Mouse (Mus musculus): ENCODE measurements around the gene Sp3.
A peak's percentile ranks its signal among the peaks of the same experiment; 100 is the strongest.
"Not testable (repeated sequence)": the region's sequence is repeated elsewhere in the genome, so short reads cannot be mapped to it uniquely, and the experiment has no call there.

Gene Sp3

GRCm38 (mm10) chr2:72980337-72981074 is at the start of gene Sp3:
TSS of gene Sp3 (minus strand) at chr2:72980446.
- peak; percentile 97 for DNase-seq (ENCODE audit: low spot score)

DNA sequence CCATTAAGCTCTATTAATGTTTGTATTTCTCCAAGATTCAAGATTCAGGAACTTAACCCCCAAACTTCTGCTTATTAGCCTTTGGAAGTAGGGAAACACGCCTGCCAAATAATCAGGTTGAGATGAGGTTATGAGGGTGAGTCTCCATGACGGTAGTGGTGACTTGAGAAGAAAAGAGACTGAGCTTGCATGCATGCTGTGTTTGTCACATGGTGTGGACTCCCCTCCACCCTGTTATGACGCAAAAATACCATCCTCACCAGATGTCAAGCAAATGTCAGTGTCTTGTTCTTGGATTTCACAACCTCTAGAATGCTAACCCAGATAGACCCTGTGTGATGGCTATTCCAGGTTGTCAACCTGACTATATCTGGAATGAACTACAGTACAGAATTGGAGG is 49.6 kb upstream of the Sp3 start:
- no peak for DNase-seq (ENCODE audit: low spot score)

DNA sequence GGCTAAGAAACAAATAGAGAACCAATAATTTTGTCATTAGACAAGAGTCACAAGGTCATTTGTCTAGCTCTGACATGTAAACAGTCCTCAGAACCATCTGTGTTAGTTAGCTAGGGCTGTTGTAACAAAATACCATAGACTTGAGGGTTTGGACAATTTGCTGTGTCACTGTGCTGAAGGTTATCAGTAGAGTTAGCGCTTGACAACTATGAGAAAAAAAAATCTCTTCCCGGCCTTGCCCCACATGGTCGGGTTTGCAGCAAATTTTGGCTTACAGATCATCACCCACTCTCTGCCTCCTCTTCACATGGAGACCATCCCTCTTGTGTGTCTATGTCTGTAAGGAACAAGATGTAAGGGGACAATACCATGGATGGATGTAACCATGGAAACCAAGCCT is 47.8 kb upstream of the Sp3 start:
- no peak for DNase-seq (ENCODE audit: low spot score)

DNA sequence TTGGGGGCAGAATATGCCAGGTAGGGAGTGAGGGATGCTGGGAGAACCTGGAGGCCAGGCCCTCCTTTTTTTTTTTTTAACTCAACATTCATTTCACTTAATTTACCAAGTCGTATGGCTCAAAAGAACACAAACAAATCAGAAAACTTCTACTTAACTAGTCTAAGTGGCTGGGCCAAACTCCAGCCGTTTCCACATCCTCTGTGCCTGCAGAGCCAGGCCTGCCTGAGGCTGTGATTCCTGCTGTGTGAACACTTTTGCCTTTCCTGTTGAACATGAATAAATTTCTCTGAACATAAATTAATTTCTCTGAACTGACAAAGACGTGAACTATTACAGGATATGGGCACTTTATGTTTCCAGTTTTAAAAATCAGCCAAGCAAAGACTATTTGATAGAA is 46.9 kb upstream of the Sp3 start:
- no peak for DNase-seq (ENCODE audit: low spot score)

DNA sequence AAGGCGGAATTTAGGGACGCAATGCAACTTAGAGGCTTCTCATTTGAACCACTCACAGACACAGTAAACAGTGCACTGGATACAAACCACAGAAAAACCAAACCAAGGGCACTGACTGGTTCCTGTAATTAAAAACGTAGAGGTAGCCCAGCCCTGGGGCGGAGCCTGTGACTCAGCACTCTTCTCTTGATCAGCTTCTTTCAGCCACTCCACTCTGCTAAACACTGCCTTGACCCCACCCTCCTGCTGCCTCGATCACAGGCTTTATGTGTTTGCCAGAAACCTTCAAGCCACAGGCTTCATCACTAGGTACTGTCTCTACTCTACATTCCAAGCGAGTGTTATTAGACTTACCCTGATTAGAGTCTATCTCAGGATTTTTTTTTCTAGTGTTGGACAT is 43.6 kb upstream of the Sp3 start:
- DNase-seq (ENCODE audit: low spot score), result no peak

DNA sequence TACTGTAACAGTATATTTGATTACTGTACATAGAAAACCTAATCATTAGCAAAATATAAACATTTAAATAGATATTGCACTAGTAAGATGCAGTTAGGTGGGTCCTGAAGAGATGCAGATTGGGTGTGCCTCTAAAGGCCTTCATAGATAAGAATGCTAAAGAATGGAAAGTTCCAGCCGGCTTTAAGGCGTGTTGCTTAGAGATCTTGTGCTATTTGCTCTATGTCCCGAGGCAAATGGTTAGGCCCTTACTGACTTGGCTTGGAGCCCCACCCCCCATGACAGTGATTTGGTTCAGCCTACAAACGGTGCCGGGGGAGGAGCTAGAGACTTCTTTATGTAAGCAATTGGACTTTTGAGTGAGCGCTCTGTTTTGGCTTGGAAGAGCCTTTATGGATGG is 40.8 kb upstream of the Sp3 start:
- no peak for DNase-seq (ENCODE audit: low spot score)

DNA sequence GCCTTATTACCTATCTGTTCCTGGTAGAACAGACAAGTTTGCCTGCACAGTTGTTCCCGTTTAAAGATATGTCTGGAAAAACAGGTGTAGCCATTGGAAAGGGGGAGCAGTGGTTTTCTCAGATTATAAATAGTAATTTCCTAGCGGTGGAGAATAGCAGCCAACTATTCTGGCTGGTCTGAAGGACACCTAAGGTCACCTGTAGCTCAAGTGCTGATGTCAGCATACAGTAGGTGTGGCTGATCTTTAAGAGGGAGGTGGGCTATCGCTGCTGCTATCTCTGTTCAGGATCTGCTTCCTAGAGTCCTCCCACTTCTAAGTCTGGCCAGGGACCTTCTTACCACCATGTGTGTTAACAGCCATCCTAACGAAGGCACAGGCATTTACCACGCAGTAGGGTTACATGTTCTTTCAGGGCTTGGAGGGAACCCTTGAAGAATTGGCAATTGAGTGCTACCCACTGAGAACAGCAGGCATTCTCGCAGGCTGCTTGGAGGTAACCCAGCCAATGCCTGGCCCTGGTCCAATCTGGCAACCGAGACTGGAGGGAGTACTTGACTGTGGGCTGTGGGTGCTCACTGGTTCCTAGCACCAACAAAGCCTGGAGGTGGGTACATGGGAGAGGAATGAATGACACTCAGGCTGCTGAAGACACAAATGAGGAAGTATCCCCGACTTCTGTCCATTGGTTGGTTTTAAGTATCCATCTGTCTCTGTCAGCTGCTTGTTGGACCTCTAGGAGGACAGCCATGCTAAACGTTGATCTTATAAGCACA is 39.3 kb upstream of the Sp3 start:
- DNase-seq (ENCODE audit: low spot score), result no peak

- not testable (repeated sequence) for DNase-seq (ENCODE audit: low spot score)
Measured at GRCm38 (mm10) chr2:73014063-73014462, 33.8 kb upstream of the Sp3 start.

DNA sequence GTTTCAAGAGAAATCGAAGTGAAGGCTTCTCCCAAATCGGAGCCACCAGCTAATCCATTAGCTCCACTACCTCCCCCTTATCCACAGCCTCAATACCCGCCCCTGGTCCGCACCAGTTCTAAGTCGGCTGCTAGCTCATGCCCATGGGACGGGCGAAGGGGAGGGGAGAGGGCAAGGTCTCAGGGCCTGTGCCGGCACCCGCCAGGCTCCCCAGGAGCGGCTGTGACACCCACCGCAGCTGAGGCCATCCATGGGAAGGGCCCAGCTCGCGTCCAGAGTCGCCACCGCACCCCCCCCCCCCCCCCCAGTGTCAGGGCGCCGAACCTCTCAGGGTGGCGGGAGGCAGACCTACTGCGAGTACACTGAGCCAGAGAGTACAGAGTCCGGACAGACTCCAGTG is 32.4 kb upstream of the Sp3 start:
- peak; percentile 81 for DNase-seq (ENCODE audit: low spot score)

GRCm38 (mm10) chr2:73007472-73007871 is 27.2 kb upstream of the Sp3 start:
- no peak for DNase-seq (ENCODE audit: low spot score)

GRCm38 (mm10) chr2:73005611-73006515 is 25.6 kb upstream of the Sp3 start:
- peak; percentile 44 for DNase-seq (ENCODE audit: low spot score)

DNA sequence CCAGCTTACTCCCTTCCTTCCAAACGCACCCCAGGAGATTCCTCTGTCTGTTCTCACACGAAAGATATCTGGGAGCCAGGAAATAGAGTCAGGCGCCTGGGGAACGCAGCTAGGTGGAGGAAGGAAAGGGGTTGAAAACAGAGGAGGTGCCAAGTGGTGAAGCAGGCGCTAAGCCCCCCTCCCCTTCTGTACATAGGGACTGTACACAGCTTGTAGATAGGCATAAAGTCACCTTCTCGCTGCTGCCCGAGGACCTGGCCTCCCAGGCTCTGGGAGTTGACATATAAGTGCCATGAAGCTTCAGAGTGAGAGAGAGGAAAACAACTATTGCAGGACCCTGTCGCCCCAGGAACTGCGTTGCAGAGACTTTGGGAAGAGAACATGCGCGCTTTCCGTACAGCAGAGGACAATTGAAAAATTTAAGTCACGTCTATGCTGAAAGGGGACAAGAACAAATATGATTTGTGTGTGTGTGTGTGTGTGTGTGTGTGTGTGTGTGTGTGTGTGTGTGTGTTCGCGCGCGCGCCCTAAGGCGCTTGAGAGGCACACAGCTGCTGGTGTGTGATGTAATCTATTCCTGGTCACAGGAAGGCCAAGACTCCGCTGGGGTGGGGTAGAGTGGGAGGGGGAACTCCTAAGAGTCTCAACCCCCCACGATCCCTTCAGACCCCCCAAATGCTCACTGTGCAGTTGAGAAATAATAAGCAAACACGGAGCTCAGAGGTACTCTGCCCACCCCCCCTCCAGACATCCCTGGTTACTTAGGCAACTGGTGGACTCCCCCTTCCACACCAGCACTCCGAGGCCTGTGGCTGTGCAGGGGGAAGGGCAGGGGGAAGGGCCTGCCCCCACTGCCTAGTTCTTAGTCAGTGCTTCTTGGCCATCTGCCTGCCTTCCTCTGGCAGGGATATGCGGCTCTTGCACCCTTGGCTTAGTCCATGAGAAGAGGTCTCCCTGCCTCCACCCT is 23.8 kb upstream of the Sp3 start:
- DNase-seq (ENCODE audit: low spot score), result peak; percentile 58

GRCm38 (mm10) chr2:73003049-73003448 is 22.8 kb upstream of the Sp3 start:
- no peak for DNase-seq (ENCODE audit: low spot score)

GRCm38 (mm10) chr2:73002451-73002850 is 22.2 kb upstream of the Sp3 start:
- no peak for DNase-seq (ENCODE audit: low spot score)

DNA sequence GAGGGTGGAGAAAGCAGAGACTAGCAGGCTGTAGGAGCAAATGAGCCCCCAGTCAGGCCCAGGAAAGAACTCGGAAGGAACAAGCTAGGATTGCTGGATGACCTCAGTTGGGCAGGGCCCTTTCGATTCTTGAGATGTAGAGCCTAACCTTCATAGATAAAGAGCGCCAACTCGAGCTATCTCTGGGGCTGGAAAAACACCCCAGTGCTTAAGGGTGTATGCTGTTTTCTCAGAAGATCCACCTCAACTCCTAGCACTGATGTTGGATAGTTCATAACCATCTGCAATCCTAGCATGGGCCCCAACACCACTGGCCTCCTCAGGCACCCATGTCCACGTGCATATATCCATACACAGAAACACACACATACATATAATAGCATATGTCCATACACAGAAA is 21.7 kb upstream of the Sp3 start:
- no peak for DNase-seq (ENCODE audit: low spot score)

- DNase-seq (ENCODE audit: low spot score), result peak; percentile 21
Measured at GRCm38 (mm10) chr2:73000194-73000593, 19.9 kb upstream of the Sp3 start.

DNA sequence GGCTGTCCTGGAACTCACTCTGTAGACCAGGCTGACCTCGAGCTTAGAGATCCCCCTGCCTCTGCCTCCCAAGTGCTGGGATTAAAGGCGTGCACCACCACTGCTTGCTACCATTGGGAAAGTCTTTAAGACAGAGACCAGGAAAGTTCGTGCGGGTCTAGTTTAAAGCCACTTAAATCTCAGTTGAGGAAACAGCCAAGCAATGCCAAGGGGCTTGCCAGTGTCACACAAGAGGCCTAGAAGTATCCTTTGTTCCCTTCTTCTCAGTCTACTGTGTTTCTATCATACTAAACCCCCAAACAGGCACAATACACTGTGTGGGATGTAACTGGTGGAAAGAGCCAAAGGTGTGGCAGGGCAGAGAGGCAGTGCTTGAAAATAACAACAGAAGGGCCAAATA is 17.3 kb upstream of the Sp3 start:
- no peak for DNase-seq (ENCODE audit: low spot score)

DNA sequence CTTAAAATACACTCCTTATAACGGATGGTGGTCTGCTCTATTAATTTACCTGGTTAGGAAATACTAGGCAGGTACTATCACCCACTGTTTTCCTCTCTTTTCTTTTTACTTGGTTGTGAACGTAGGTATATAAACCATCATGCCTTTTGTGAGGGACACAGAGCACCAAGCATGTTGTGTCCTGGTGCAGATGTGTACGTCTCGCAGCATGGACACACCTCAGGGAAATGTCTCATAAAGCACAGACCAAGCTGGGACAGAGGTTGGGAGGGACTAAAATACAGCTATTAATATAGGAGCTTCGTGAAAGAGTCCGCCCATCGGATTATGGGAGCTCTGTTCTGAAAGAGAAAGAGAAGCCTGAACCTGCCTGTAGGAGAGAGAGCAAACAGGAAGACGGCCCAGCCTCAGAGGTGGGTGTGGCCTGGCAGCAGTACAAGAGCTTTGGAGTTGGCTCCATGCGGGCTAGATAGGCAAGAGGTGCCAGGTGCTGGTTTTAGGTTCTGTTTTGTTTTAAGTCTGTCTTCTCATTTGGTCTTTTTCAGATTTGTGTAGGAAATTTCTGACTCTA is 16.6 kb upstream of the Sp3 start:
- DNase-seq (ENCODE audit: low spot score), result no peak

DNA sequence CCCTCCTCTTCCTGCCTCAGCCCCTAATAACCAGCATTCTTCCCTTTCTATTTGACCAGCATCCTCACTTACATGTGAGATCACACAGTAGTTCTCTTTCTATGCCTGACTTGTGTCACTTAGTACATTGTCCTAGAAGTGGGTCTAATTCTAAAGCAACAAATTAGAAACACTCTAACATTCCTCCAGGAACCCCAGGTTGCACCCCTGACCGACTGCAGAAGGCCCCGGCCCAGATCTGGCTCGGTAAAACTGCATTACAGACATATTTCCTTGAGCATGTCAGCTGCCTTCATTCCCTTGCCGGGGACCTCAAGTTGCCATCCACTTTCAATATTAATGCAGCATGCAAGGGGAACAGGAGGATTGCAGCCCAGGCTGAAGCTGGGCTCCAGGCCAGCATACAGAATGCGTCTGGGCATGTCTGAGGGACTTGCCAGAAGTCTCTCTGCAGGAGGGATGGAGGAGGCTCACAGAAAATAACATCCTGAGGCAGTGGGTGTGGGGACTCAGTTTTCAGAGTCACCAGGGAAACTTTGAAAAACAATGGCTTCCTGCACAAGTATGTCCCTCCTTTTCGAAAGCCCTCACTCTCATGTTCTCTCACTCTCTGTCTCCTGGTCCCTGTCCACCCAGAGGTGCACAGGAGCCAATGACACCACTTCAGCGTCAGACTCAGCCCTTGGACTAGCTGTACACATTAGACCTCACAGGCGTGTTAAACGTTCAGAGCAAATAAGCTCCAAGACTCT is 15.3 kb upstream of the Sp3 start:
- DNase-seq (ENCODE audit: low spot score), result peak; percentile 19

GRCm38 (mm10) chr2:72994165-72994564 is 13.9 kb upstream of the Sp3 start:
- DNase-seq (ENCODE audit: low spot score), result no peak

All from embryo, embryonic 10.5 days (tissue).